27 mouse cellular contexts compared by ENCODE assay signal in genomic region chr12:65229041-65229440, GRCm38 (mm10). TPM values are rescaled to one million over a fixed set of nuclear protein-coding genes. Genes with fewer than 3 reads are reported as not detected.
DNase-seq lines count a peak whose midpoint lies in the region; ATAC-seq and TF ChIP-seq lines count a peak whose summit lies in the region.
"Had no signal": no experiment of that assay in that cellular context is flagged by ENCODE, and none has a peak within 500 bp of the region (broad histone marks: within the 10 kb centered on the region; RNA-seq: fewer than 3 reads in every experiment).

No protein-coding gene starts in this region.

- no peaks in the 10 kb centered on the region for H3K36me3 ChIP-seq in hindbrain, embryonic 16.5 days (ENCODE audit: control insufficient read depth, insufficient read depth, low read length)
- no peaks in the 10 kb centered on the region for H3K36me3 ChIP-seq in hindbrain, embryonic 13.5 days
- H3K36me3 ChIP-seq in neural tube, embryonic 12.5 days = no peaks in the 10 kb centered on the region
- no peaks in the 10 kb centered on the region for H3K36me3 ChIP-seq in midbrain, postnatal 0 days (ENCODE audit: insufficient read depth, low read length)
- H3K36me3 ChIP-seq: embryonic facial prominence, embryonic 10.5 days; G1E; heart, embryonic 10.5 days had no signal

- H3K27me3 ChIP-seq in hindbrain, embryonic 16.5 days (replicated peaks; ENCODE audit: control insufficient read depth, insufficient read depth, low read length) = no peaks in the 10 kb centered on the region
- H3K27me3 ChIP-seq in hindbrain, embryonic 13.5 days = no peaks in the 10 kb centered on the region
- no peaks in the 10 kb centered on the region for H3K27me3 ChIP-seq in neural tube, embryonic 12.5 days (replicated peaks)
- H3K27me3 ChIP-seq in midbrain, postnatal 0 days (ENCODE audit: insufficient read depth, low read length) = no peaks in the 10 kb centered on the region
- H3K27me3 ChIP-seq: forebrain, embryonic 13.5 days had no signal

- 0 out of 2 replicates have a peak, but pooled peaks cover 5% of the 10 kb centered on the region for H3K9me3 ChIP-seq in hindbrain, embryonic 16.5 days (ENCODE audit: control insufficient read depth, low read length)
- no peaks in the 10 kb centered on the region for H3K9me3 ChIP-seq in hindbrain, embryonic 13.5 days
- H3K9me3 ChIP-seq in neural tube, embryonic 12.5 days = peaks cover 3% of the 10 kb centered on the region; the same call in 1 of the 2 replicates
- no peaks in the 10 kb centered on the region for H3K9me3 ChIP-seq in midbrain, postnatal 0 days (ENCODE audit: low read length)
- H3K9me3 ChIP-seq: embryonic facial prominence, embryonic 10.5 days; heart, embryonic 10.5 days had no signal

- no peak overlapping the region for H3K27ac ChIP-seq in hindbrain, embryonic 16.5 days (ENCODE audit: low read depth, low read length)
- H3K27ac ChIP-seq in hindbrain, embryonic 13.5 days = no peak overlapping the region
- H3K27ac ChIP-seq in neural tube, embryonic 12.5 days = no peak overlapping the region
- no peak overlapping the region for H3K27ac ChIP-seq in midbrain, postnatal 0 days (ENCODE audit: low read depth, low read length)
- H3K27ac ChIP-seq: embryonic facial prominence, embryonic 10.5 days; forebrain, embryonic 13.5 days; heart, embryonic 10.5 days had no signal

- peak; percentile 45 for ATAC-seq in hindbrain, embryonic 16.5 days
- ATAC-seq in hindbrain, embryonic 13.5 days (ENCODE audit: low FRiP score) = no peak
- 0 out of 2 replicates have a peak, but pooled peaks have one; percentile 29 for ATAC-seq in neural tube, embryonic 12.5 days (ENCODE audit: low FRiP score, low read depth)
- ATAC-seq in midbrain, postnatal 0 days (ENCODE audit: low FRiP score) = 0 out of 2 replicates have a peak, but pooled peaks have one; percentile 47
- ATAC-seq: CD4-positive, CD25-positive, alpha-beta regulatory T cell, adult 4 months; forebrain, embryonic 13.5 days; inflammation-experienced regulatory T-cells, adult 6 months had no signal

- no peak overlapping the region for H3K4me3 ChIP-seq in hindbrain, embryonic 16.5 days (ENCODE audit: low read length)
- H3K4me3 ChIP-seq in hindbrain, embryonic 13.5 days = no peak overlapping the region
- H3K4me3 ChIP-seq in neural tube, embryonic 12.5 days = no peak overlapping the region
- H3K4me3 ChIP-seq in midbrain, postnatal 0 days (ENCODE audit: low read depth, low read length) = no peak overlapping the region
- H3K4me3 ChIP-seq: embryonic facial prominence, embryonic 10.5 days; forebrain, embryonic 13.5 days; heart, embryonic 10.5 days had no signal

- DNase-seq in cerebellum, postnatal 10 days = peak; percentile 17 to 25
- DNase-seq in cerebellum, adult 11-12 months = no peak
- DNase-seq in neural tube, embryonic 10.5 days (ENCODE audit: extremely low spot score, low spot score) = no peak
- no peak for DNase-seq in midbrain, postnatal 0 days (ENCODE audit: low spot score)
- DNase-seq in right cerebral cortex, postnatal 36 days (ENCODE audit: low spot score in 2 of 2) = no peak
- DNase-seq: adrenal gland, adult 8-10 months; adrenal gland, postnatal 36 days; B cell, adult 2 months; cerebellum, adult 11 months; cerebellum, adult 9-10 months; cerebellum, postnatal 36 days; gastrocnemius, postnatal 10 days; heart, adult 18-20 months; heart, postnatal 10 days; heart, postnatal 4 days had no signal

- no peak overlapping the region for H3K9ac ChIP-seq in hindbrain, embryonic 16.5 days (ENCODE audit: low read depth, low read length)
- H3K9ac ChIP-seq in hindbrain, embryonic 13.5 days = no peak overlapping the region
- H3K9ac ChIP-seq in neural tube, embryonic 12.5 days = no peak overlapping the region
- no peak overlapping the region for H3K9ac ChIP-seq in midbrain, postnatal 0 days (replicated peaks; ENCODE audit: low read length, poor library complexity, severe bottlenecking)
- H3K9ac ChIP-seq: forebrain, embryonic 13.5 days had no signal

- no peak for TF ChIP-seq CTCF in midbrain, postnatal 0 days (IDR thresholded peaks at IDR 0.05)

- H3K4me1 ChIP-seq in hindbrain, embryonic 16.5 days (ENCODE audit: control insufficient read depth, insufficient read depth, low read depth, low read length) = no peaks in the 10 kb centered on the region
- no peaks in the 10 kb centered on the region for H3K4me1 ChIP-seq in hindbrain, embryonic 13.5 days (replicated peaks)
- H3K4me1 ChIP-seq in neural tube, embryonic 12.5 days = no peaks in the 10 kb centered on the region
- no peaks in the 10 kb centered on the region for H3K4me1 ChIP-seq in midbrain, postnatal 0 days (ENCODE audit: insufficient read depth, low read length)
- H3K4me1 ChIP-seq: embryonic facial prominence, embryonic 10.5 days; forebrain, embryonic 13.5 days; heart, embryonic 10.5 days had no signal

- no peak overlapping the region for H3K4me2 ChIP-seq in hindbrain, embryonic 16.5 days (ENCODE audit: low read length)
- H3K4me2 ChIP-seq in hindbrain, embryonic 13.5 days = no peak overlapping the region
- H3K4me2 ChIP-seq in neural tube, embryonic 12.5 days (replicated peaks) = no peak overlapping the region
- H3K4me2 ChIP-seq in midbrain, postnatal 0 days (ENCODE audit: low read depth, low read length, poor library complexity, severe bottlenecking) = no peak overlapping the region
- H3K4me2 ChIP-seq: forebrain, embryonic 13.5 days had no signal

RNA-seq across cellular contexts. Expression of gene Wdr20rt, which starts 3.7 kb away (rescaled TPM):
- polyA plus RNA-seq in hindbrain, embryonic 16.5 days (2015; fragmentation: Nextera tagmentation; extraction: Ambion mirVana) = not detected in 2 replicates
- not detected in 2 replicates for polyA plus RNA-seq in hindbrain, embryonic 13.5 days (2015; fragmentation: Nextera tagmentation; extraction: Ambion mirVana)
- not detected in 2 replicates for polyA plus RNA-seq in neural tube, embryonic 12.5 days (2016; fragmentation: Nextera tagmentation; extraction: Ambion mirVana)
- not detected in 2 replicates for total RNA-seq in midbrain, postnatal 0 days (2014; rRNA removed)
- not detected in 2 replicates for polyA plus RNA-seq in midbrain, postnatal 0 days (2015; fragmentation: Nextera tagmentation; extraction: Ambion mirVana)
- total RNA-seq: adrenal gland, postnatal 36 days; gastrocnemius, postnatal 10 days; gastrocnemius, postnatal 4 days; heart, adult 18-20 months; heart, postnatal 10 days; heart, postnatal 4 days had no signal
- polyA plus RNA-seq: CD4-positive, CD25-positive, alpha-beta regulatory T cell, adult 4 months; embryonic facial prominence, embryonic 10.5 days; embryonic facial prominence, embryonic 14.5 days; forebrain, embryonic 13.5 days; G1E; heart, embryonic 10.5 days; heart, embryonic 14.5 days; inflammation-experienced regulatory T-cells, adult 6 months had no signal

RNA-seq across cellular contexts. Expression of gene Mis18bp1, which starts 56.6 kb away (rescaled TPM):
- 10.5 and 10.8 TPM in 2 replicates for polyA plus RNA-seq in hindbrain, embryonic 16.5 days (2015; fragmentation: Nextera tagmentation; extraction: Ambion mirVana)
- polyA plus RNA-seq in hindbrain, embryonic 13.5 days (2015; fragmentation: Nextera tagmentation; extraction: Ambion mirVana) = 16.1 and 16.6 TPM in 2 replicates
- 39.9 and 41.5 TPM in 2 replicates for polyA plus RNA-seq in neural tube, embryonic 12.5 days (2016; fragmentation: Nextera tagmentation; extraction: Ambion mirVana)
- 2.6 and 4.3 TPM in 2 replicates for total RNA-seq in midbrain, postnatal 0 days (2014; rRNA removed)
- polyA plus RNA-seq in midbrain, postnatal 0 days (2015; fragmentation: Nextera tagmentation; extraction: Ambion mirVana) = 4.5 and 4.7 TPM in 2 replicates

Comparison
In these comparisons a context has a peak if more than half of its experiments do, and no peak if none do; other contexts are left out.
1. DNase-seq: peak in cerebellum, postnatal 10 days (2 of 2); none in cerebellum, adult 11-12 months (single experiment), neural tube, embryonic 10.5 days (single experiment), midbrain, postnatal 0 days (single experiment) and right cerebral cortex, postnatal 36 days (0 of 2).